Mouse (Mus musculus) intestine, embryonic 14.5 days (tissue): ENCODE measurements at regions not wholly inside any gene's neighbourhood (a gene's known extent, or its start where the extent isn't known, plus 50 kb on each side); places are given as distances from the start of the nearest gene placed in this dataset.

Experiments
- ATAC-seq: fragments of 200-750 bp; cut with Nextera tagmentation; replicated peaks from 2 replicates; pipeline ENCODE4 v1.8.0; 2017; ENCODE audit warnings: low read depth, moderate number of reproducible peaks, moderate TSS enrichment, moderate library complexity; ENCODE audit not compliant: low FRiP score, low TSS enrichment
- DNase-seq: peaks from one replicate; pipeline ENCODE4 v3.0.0-alpha.2; 2018; ENCODE audit warnings: low spot score
- H3K27ac ChIP-seq: fragments of 300-500 bp; sonication (generic); 2 replicates; pipeline ENCODE4 v1.5.1; 2014; ENCODE audit warnings: low read depth, mild to moderate bottlenecking, control low read depth
- H3K27me3 ChIP-seq: fragments of 300-500 bp; sonication (generic); replicated peaks from 2 replicates; pipeline ENCODE4 v1.6.1; 2014; ENCODE audit warnings: low read length, control low read depth; ENCODE audit not compliant: control insufficient read depth, insufficient read depth
- H3K36me3 ChIP-seq: fragments of 300-500 bp; sonication (generic); 2 replicates; pipeline ENCODE4 v1.6.1; 2014; ENCODE audit warnings: low read length, control low read depth; ENCODE audit not compliant: control insufficient read depth, insufficient read depth
- H3K4me1 ChIP-seq: fragments of 300-500 bp; sonication (generic); replicated peaks from 2 replicates; pipeline ENCODE4 v1.6.1; 2014; ENCODE audit warnings: low read length, control low read depth, mixed read lengths; ENCODE audit not compliant: control insufficient read depth, insufficient read depth
- H3K4me2 ChIP-seq: fragments of 300-500 bp; sonication (generic); 2 replicates; pipeline ENCODE4 v1.6.1; 2014; ENCODE audit warnings: low read length
- H3K4me3 ChIP-seq: fragments of 300-500 bp; sonication (generic); 2 replicates; pipeline ENCODE4 v1.5.1; 2014; ENCODE audit warnings: low read depth, low read length, control low read depth, mixed read lengths
- H3K9ac ChIP-seq: fragments of 300-500 bp; sonication (generic); 2 replicates; pipeline ENCODE4 v1.6.1; 2014; ENCODE audit warnings: mild to moderate bottlenecking, low read length
- H3K9me3 ChIP-seq: fragments of 300-500 bp; sonication (generic); 2 replicates; pipeline ENCODE4 v1.6.1; 2016; ENCODE audit warnings: low read length, control low read depth; ENCODE audit not compliant: control insufficient read depth
- WGBS: fragments of 180-500 bp; shearing (Covaris S2); extraction: QIAGEN DNeasy Blood & Tissue Kit; methylation state at CpG from one replicate; pipeline ENCODE4 v1.1.7; 2014; 5-methylcytosine and 5-hydroxymethylcytosine counted together

DNA sequence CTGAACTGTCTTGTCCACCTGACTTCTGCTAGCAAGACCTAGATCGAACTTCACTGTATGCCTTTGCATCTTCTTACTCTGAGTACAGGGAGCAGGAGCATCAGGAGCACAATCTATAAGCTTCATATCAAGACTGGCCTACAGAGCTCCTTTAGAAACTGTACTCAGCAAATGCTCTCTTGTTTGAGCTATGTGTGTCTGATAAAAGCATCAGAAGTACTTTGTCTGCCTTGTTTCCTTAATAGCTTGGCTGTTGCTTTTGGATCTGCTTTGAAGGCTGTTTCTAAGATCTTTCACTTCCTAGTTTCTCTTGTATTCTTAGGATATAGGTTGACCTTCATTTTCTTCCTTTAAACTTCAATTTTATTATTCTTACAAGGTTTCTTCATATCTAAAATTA is 175.3 kb upstream of the Cypt12 start:
- Histone ChIP-seq H3K27me3 (no peaks in the 10 kb centered on the region), H3K4me3 (no peak overlapping the region), H3K4me1 (no peaks in the 10 kb centered on the region), H3K4me2 (no peak overlapping the region), H3K9me3 (no peaks in the 10 kb centered on the region), H3K9ac (no peak overlapping the region), H3K36me3 (no peaks in the 10 kb centered on the region), H3K27ac (no peak overlapping the region)
- 86% methylated on average over 1 of the region's 1 CpGs for WGBS
- ATAC-seq: no peak
- no peak for DNase-seq

DNA sequence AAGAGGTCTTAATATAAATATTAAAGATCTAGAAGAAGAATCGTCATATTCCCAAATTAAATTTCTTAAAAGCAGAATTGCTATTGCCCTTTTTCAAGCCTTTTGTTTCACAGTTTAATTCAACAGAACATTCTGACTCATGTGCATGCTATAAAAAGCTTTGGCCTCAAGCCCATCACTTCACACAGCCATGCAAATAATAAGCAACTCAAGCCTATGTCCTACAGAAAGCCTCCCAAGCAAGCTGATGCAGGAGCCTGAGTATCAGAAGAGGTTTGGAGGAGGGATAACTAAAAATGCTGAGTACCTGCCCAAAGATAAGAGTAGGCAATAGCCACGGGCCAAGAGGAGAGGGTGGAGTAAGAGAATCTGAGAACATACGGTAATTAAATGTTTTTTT is 169.1 kb upstream of the Cypt12 start:
- no peaks in the 10 kb centered on the region for H3K4me1 ChIP-seq
- WGBS: 68% methylated on average over 3 of the region's 3 CpGs
- no peaks in the 10 kb centered on the region for H3K9me3 ChIP-seq
- H3K27me3 ChIP-seq: peaks cover 3% of the 10 kb centered on the region; the same call in 1 of the 2 replicates
- H3K36me3 ChIP-seq: no peaks in the 10 kb centered on the region
- ATAC-seq (no peak), DNase-seq (no peak)
- no peak overlapping the region for H3K27ac ChIP-seq
- no peak overlapping the region for H3K4me3 ChIP-seq
- H3K9ac ChIP-seq: no peak overlapping the region
- H3K4me2 ChIP-seq: no peak overlapping the region

DNA sequence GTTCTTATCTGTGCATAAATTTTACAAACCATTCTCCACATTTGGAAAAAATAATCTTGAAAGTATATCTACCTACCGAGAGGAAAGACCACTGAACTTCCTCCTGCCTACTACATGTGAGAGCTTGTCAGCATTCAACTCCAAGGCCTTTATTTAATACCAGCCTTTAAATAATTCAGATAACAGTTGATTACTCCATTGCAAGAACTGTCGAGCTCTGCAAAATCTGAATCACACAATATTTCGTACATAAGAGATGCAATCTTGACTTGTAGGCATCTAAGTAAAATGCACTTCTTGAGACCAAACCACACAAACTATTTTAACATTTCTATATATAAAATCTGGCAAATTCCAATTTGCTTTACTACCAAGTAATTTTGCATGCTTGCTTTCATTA is 164.1 kb upstream of the Cypt12 start:
- H3K36me3 ChIP-seq: no peaks in the 10 kb centered on the region
- no peak overlapping the region for H3K4me3 ChIP-seq
- no peak overlapping the region for H3K4me2 ChIP-seq
- no peak for DNase-seq
- H3K27me3 ChIP-seq: peaks cover 51% of the 10 kb centered on the region
- peaks cover 10% of the 10 kb centered on the region for H3K4me1 ChIP-seq
- no peak for ATAC-seq
- WGBS: 66% methylated on average over 3 of the region's 3 CpGs
- H3K9ac ChIP-seq: no peak overlapping the region
- H3K9me3 ChIP-seq: no peaks in the 10 kb centered on the region
- no peak overlapping the region for H3K27ac ChIP-seq

DNA sequence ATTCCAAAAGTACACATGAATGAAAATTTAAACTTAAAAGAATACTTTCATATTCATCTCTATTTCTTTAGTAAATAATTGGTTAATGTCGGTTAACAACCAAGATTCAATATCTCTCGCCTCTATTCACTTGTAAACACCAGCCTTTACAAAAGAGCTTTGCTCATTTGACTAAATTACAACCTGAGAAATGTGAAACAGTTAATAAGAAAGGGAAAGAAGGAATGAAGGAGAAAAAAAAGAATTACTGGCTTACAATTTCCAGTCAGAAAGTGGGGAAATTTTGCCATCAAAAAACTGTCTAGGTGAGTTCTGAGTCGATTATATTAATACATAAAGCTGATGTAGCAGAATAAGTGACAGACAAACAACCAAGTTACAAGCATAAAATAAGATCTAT is 163.6 kb upstream of the Cypt12 start:
- H3K9ac ChIP-seq: no peak overlapping the region
- no peak for ATAC-seq
- peaks cover 56% of the 10 kb centered on the region for H3K27me3 ChIP-seq
- H3K4me2 ChIP-seq: no peak overlapping the region
- H3K9me3 ChIP-seq: no peaks in the 10 kb centered on the region
- H3K36me3 ChIP-seq: no peaks in the 10 kb centered on the region
- no peak overlapping the region for H3K27ac ChIP-seq
- H3K4me1 ChIP-seq: peaks cover 10% of the 10 kb centered on the region
- H3K4me3 ChIP-seq: no peak overlapping the region
- DNase-seq: no peak
- 49% methylated on average over 3 of the region's 3 CpGs for WGBS

DNA sequence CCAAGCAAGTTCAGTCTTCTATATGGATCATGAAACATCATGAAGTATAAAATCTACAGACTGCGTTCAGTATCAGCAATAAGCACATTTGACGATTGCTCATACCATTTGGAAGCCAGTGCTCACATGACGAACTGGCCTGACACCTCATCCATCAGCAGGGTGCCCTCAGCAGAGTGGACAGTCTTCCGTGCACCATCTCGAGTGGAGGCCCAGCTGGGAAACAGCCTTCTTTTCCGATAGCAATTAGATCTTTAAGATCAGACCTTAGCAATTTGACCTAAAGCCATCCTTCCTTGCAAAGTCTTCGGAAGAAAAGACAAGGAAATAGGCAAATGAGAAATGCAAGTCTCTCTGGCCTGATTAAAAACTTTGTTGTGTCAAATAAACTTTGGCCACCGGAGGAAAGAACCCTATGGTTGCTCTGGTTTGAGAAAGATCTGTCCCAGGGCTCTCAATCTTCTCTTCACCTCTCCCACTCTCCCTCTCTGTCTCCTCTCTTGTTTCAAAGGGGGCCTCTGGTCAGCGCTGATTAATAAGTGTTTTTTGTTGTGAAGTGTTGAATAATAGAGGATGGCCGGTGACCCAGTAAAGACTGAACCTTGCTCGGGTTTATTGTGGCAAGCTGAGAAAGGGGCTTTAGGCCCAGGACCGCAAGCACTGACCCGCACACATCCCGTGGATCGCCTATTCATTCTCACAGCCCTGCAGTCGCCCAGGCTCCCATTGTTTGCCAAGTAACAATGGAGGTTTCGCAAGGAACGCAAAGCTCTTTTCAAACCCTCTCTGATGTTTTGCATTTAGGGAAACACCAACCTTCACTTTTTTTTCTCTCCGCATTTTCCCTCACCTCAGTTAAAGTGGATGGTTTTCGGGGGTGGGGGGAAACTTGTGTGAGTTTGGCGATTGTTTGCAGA is 162.8 kb upstream of the Cypt12 start:
- DNase-seq (no peak), ATAC-seq (no peak)
- Histone ChIP-seq H3K4me3 (peak overlapping the region; percentile 36), H3K4me1 (peaks cover 10% of the 10 kb centered on the region), H3K9ac (no peak overlapping the region), H3K36me3 (no peaks in the 10 kb centered on the region), H3K27ac (no peak overlapping the region), H3K27me3 (peaks cover 62% of the 10 kb centered on the region), H3K4me2 (peak overlapping the region; percentile 70), H3K9me3 (no peaks in the 10 kb centered on the region)
- 9% methylated on average over 21 of the region's 21 CpGs for WGBS

DNA sequence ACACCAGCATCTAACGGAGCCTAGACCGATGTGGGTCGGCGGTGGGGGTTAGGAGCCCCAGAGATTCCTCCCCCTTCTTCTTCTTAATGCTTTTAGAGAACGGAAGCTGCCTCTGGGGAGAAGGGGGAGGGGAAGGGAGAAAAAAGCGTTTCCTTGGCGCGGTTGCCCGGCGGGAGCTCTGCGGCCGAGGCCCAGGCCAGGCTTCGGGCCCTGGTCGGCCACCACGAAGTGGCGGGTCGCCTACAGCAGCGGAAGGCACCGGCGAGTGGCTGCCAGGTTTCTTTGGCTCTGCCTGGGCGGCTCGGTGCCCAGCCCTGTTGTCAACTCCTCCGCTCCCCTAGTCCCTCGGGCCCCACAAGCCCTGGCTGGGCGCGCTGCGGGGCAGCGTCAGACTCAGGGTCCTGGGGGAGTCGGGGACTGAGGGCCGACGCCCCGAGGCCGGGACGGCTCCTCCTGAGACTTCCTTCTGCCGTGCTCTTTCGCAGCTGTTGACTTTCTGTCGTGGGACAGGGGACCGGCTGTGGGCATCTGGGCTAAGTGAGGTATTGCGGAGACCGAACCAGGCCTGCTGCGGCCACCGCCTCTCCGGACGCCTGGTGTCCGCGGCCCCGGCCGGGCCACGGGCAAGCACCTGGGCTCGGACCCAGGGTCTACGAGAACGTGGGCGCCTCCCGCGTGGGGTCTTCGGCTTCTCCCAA is 162.0 kb upstream of the Cypt12 start:
- no peaks in the 10 kb centered on the region for H3K36me3 ChIP-seq
- H3K9ac ChIP-seq: 0 out of 2 replicates have a peak overlapping the region, but pooled peaks have one; percentile 27
- ATAC-seq: peak; percentile 44
- H3K4me2 ChIP-seq: peak overlapping the region; percentile 70
- H3K4me1 ChIP-seq: peaks cover 10% of the 10 kb centered on the region
- peak; percentile 69 for DNase-seq
- WGBS: 1% methylated on average over 55 of the region's 56 CpGs
- peaks cover 69% of the 10 kb centered on the region for H3K27me3 ChIP-seq
- H3K9me3 ChIP-seq: no peaks in the 10 kb centered on the region
- H3K4me3 ChIP-seq: peak overlapping the region; percentile 36
- no peak overlapping the region for H3K27ac ChIP-seq

DNA sequence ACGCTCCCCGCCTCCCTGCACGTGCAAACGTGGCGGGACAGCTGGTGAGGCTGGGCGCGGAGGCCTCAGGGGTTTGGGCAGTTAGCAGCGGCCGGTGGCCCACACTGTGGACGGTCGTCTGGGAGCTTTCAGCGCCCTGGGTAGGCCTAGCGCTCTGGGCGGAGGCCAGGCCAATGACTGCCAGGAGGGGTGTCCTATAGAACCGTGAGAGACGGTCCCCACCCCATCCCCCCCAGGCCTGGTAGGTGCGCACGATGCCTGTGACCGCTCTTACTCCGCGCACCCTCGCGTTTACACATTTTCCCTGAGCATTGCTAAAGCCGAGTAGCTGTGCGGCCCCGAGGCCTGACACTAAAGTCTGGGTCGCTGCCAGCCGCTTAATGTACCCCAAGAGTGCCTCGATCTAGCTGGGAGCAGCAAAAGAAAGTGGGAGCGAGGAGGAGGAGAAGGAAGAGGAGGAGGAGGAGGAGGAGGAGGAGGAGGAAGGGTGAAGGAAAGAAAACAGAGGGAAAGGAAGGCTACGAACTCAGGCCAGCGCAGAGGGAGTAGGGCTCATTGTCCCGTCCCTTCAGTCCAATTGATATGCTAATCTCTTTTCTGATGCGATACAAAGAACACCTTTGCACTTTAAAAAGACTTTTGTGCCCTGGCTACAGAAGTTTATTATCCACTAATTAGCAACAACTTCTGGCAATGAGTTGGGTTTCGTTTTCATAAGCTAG is 161.3 kb upstream of the Cypt12 start:
- 4% methylated on average over 35 of the region's 35 CpGs for WGBS
- peaks cover 10% of the 10 kb centered on the region for H3K4me1 ChIP-seq
- peak overlapping the region; percentile 36 for H3K4me3 ChIP-seq
- H3K9ac ChIP-seq: no peak overlapping the region
- H3K4me2 ChIP-seq: peak overlapping the region; percentile 70
- no peaks in the 10 kb centered on the region for H3K36me3 ChIP-seq
- no peak overlapping the region for H3K27ac ChIP-seq
- ATAC-seq: peak; percentile 83
- H3K27me3 ChIP-seq: peaks cover 76% of the 10 kb centered on the region
- no peak for DNase-seq
- H3K9me3 ChIP-seq: no peaks in the 10 kb centered on the region

DNA sequence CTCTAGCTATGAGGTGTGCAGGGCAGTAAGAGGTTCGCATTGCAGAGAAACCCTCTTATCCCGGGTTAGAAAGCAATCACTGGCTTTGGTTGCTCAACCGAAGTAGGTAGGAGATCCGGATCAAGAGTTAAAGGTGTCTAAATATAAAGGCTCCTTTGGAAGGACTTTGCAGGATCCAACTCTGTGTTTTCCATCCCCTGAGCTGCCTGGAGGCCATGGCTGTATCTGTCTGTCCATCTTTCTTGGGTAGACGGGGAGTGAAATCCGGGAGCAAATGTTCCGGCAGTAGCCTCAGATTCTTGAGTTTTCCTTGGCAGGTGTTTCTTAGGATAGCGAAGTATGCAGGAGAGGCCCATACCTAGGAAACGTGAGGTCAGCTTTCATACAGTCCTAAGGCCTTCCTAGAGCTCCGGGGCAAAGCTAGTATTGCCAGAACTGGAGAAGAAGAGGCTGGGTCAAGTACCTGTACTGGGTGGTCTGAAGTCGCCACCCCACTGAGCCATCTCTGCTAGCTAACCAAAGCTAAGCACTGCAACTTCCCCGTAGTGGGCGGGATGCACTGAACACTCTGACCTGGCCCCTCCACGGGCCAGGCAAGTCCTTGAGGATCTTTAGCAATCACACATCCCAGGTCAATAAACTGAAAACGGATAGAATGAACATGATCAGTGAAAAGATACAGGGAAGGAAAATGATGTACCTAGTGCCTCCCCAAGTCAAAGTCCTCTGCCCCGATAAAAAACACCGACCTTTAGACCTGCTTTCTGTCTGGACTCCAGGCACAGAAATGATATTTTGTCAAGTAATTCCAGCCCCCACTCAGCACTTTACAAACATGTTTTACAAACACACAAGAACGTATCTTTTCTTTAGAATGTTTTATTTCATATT is 160.5 kb upstream of the Cypt12 start:
- DNase-seq: no peak
- Histone ChIP-seq H3K4me3 (0 out of 2 replicates have a peak overlapping the region, but pooled peaks have one; percentile 36), H3K4me2 (no peak overlapping the region)

More for the DNA sequence above, 160.5 kb upstream of the Cypt12 start:
- Histone ChIP-seq H3K9ac (no peak overlapping the region), H3K27me3 (peaks cover 82% of the 10 kb centered on the region), H3K4me1 (peaks cover 10% of the 10 kb centered on the region), H3K27ac (no peak overlapping the region), H3K36me3 (no peaks in the 10 kb centered on the region), H3K9me3 (no peaks in the 10 kb centered on the region)
- 11% methylated on average over 18 of the region's 18 CpGs for WGBS
- no peak for ATAC-seq
